Comparison of ENCODE assay signal across 9 mouse cellular contexts in the genomic region with DNA sequence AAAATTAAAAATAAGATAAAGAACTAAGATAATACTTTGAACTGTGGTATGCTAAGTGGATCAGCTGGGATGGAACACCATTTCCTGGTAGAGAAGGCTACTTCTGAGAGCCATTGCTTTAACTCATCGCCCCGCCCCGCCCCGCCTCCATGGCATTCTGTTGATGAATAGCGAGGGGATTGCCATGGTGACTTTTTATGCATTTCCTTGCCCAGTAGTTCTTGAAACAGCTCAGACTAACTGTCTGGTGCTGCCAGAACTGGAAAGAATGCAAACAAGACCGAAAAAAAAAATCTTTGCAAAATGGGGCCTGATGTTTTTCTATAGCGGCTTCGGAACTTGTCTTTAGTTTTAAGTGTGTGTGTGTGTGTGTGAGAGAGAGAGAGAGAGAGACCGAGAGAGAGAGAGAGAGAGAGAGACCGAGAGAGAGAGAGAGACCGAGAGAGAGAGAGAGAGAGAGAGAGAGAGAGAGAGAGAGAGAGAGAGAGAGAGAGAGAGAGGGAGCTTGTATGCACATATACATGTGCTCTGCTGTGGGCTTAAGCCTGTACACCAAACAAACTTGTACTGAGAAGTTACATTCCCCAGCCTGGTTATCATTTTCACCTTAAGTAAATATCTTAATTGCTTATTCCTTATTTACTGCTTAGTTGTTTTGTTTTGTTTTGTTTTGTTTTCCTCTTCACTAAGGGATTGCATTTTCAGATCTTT. TPM values are rescaled to one million over a fixed set of nuclear protein-coding genes. Genes with fewer than 3 reads are reported as not detected.
A peak's percentile ranks its signal among the peaks of the same experiment; 100 is the strongest.
DNase-seq lines count a peak whose midpoint lies in the region; ATAC-seq and TF ChIP-seq lines count a peak whose summit lies in the region.
"Had no signal": no experiment of that assay in that cellular context is flagged by ENCODE, and none has a peak within 500 bp of the region (broad histone marks: within the 10 kb centered on the region; RNA-seq: fewer than 3 reads in every experiment).

No protein-coding gene starts in this region.

- H3K9ac ChIP-seq in midbrain, postnatal 0 days (replicated peaks; ENCODE audit: low read length, poor library complexity, severe bottlenecking), result no peak overlapping the region

- peaks cover 24% of the 10 kb centered on the region for H3K36me3 ChIP-seq in forebrain, embryonic 10.5 days (replicated peaks)
- no peaks in the 10 kb centered on the region for H3K36me3 ChIP-seq in midbrain, postnatal 0 days (ENCODE audit: insufficient read depth, low read length)

- ATAC-seq in midbrain, postnatal 0 days (ENCODE audit: low FRiP score), result no peak

- peaks cover 16% of the 10 kb centered on the region for H3K4me1 ChIP-seq in forebrain, embryonic 10.5 days
- no peaks in the 10 kb centered on the region for H3K4me1 ChIP-seq in midbrain, postnatal 0 days (ENCODE audit: insufficient read depth, low read length)
- H3K4me1 ChIP-seq: megakaryocyte, embryonic 14.5 days had no signal

- H3K27ac ChIP-seq in forebrain, embryonic 10.5 days, result peak overlapping the region; percentile 63; the same call in 1 of the 2 replicates
- 0 out of 2 replicates have a peak overlapping the region, but pooled peaks have one; percentile 14 for H3K27ac ChIP-seq in midbrain, postnatal 0 days (ENCODE audit: low read depth, low read length)

- peak overlapping the region; percentile 8; the same call in 1 of the 2 replicates for H3K4me3 ChIP-seq in forebrain, embryonic 10.5 days
- no peak overlapping the region for H3K4me3 ChIP-seq in midbrain, postnatal 0 days (ENCODE audit: low read depth, low read length)
- H3K4me3 ChIP-seq: megakaryocyte, embryonic 14.5 days had no signal

- peaks cover 13% of the 10 kb centered on the region for H3K9me3 ChIP-seq in forebrain, embryonic 10.5 days
- H3K9me3 ChIP-seq in midbrain, postnatal 0 days (ENCODE audit: low read length), result no peaks in the 10 kb centered on the region

- H3K4me2 ChIP-seq in midbrain, postnatal 0 days (ENCODE audit: low read depth, low read length, poor library complexity, severe bottlenecking), result no peak overlapping the region

- intact Hi-C loops in heart, postnatal 10 days (cut with DNase I), result no loop called here

- DNase-seq in right cerebral cortex, postnatal 10 days (ENCODE audit: low spot score in 2 of 2), result peak; percentile 54 to 67
- no peak for DNase-seq in right cerebral cortex, postnatal 25 days
- DNase-seq in forebrain, embryonic 10.5 days (ENCODE audit: extremely low spot score, low spot score), result peak; percentile 40
- DNase-seq in kidney, postnatal 10 days, result peak; percentile 51
- peak; percentile 70 for DNase-seq in midbrain, postnatal 0 days (ENCODE audit: low spot score)
- DNase-seq in thymus, postnatal 25 days, result no peak
- no peak for DNase-seq in heart, postnatal 10 days
- DNase-seq in ovary, postnatal 14 days (ENCODE audit: low spot score), result no peak

- WGBS in forebrain, embryonic 10.5 days, result 76% methylated on average over 9 of the region's 11 CpGs
- 36% methylated on average over 8 of the region's 11 CpGs for WGBS in midbrain, postnatal 0 days

- no peaks in the 10 kb centered on the region for H3K27me3 ChIP-seq in forebrain, embryonic 10.5 days (ENCODE audit: poor library complexity, severe bottlenecking)
- no peaks in the 10 kb centered on the region for H3K27me3 ChIP-seq in midbrain, postnatal 0 days (ENCODE audit: insufficient read depth, low read length)

- TF ChIP-seq CTCF in midbrain, postnatal 0 days (IDR thresholded peaks at IDR 0.05), result no peak

RNA-seq across cellular contexts. Expression of gene Fgd6, which starts 51.7 kb away (rescaled TPM):
- 3.5 and 3.6 TPM in 2 replicates for polyA plus RNA-seq in forebrain, embryonic 10.5 days (2016; fragmentation: Nextera tagmentation; extraction: Ambion mirVana)
- total RNA-seq in midbrain, postnatal 0 days (2014; rRNA removed), result 3.1 and 3.5 TPM in 2 replicates
- 1.2 and 1.4 TPM in 2 replicates for polyA plus RNA-seq in midbrain, postnatal 0 days (2015; fragmentation: Nextera tagmentation; extraction: Ambion mirVana)
- total RNA-seq in heart, postnatal 10 days (2021), result 1 to 10 TPM; 5.9 to 6.0 TPM

RNA-seq across cellular contexts. Expression of gene Vezt, which starts 51.9 kb away (rescaled TPM):
- polyA plus RNA-seq in forebrain, embryonic 10.5 days (2016; fragmentation: Nextera tagmentation; extraction: Ambion mirVana), result 28.1 and 28.9 TPM in 2 replicates
- total RNA-seq in midbrain, postnatal 0 days (2014; rRNA removed), result 38.2 and 57.3 TPM in 2 replicates
- 38.6 and 39.3 TPM in 2 replicates for polyA plus RNA-seq in midbrain, postnatal 0 days (2015; fragmentation: Nextera tagmentation; extraction: Ambion mirVana)
- total RNA-seq in heart, postnatal 10 days (2021), result 10 to 100 TPM; 37.9 to 40.2 TPM

Comparison
In these comparisons a context has a peak if more than half of its experiments do, and no peak if none do; other contexts are left out.
1. DNase-seq: peak in right cerebral cortex, postnatal 10 days (2 of 2), forebrain, embryonic 10.5 days (single experiment), kidney, postnatal 10 days (single experiment) and midbrain, postnatal 0 days (single experiment); none in right cerebral cortex, postnatal 25 days (single experiment), thymus, postnatal 25 days (single experiment), heart, postnatal 10 days (0 of 2) and ovary, postnatal 14 days (single experiment).